Mouse (Mus musculus) adrenal gland (tissue): Measurements from ENCODE around the gene Hormad2.

Source experiments
- intact Hi-C: fragments of 180-260 bp; cut with DNase I; formaldehyde crosslinking; loops from one replicate; pipeline ENCODE4 v1.15.1; 2025

Hormad2 gene

DNA sequence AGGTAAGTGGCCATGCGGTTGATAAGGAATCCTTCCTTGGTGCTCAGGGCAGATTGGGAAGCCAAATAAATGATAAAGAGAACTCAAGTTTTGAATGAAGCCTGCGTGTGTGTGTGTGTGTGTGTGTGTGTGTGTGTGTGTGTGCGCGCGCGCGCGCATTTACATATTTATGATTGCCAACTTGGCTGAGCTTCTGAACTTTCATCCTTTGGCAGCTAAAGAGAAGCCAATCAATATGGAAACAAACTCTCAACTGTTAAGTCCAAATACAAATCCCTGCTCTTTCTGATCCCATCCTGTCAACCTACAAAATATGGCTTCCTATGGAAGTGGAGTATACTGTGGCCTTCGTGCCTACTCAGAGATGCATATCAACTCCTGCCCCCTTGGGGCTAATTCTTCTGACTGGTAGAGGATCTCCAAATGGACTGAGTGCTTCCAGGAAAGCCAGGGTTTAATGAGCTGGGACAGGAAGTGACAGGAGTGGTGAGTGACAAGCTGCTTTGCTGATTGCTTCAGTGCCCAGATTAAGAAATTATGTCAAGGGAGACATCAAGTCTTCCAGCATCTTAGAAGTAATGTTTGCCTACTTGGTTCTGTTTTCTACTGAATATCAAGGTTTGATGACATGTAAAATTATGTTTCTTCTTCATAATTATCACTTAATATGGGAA is 5.4 kb upstream of the Hormad2 start:
- intact Hi-C loops: no loop called here

DNA sequence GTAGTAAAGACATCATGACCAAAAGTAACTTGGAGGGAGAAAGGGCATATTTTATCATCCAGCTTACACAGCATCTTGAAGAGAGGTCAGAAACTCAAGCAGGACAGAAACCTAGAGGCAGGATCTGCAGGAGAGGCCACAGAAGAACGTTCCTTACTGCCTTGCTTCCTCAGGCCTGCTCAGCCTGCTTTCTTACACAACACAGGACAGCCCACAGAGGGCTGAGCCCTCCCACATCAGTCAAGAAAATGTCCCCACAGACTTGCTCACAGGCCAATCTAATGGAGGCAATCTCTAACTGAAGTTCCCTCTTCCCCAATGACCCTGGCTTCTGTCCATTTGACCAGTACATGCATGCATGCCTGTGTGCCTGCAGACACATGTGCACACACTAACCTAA is 1.4 kb upstream of the Hormad2 start:
- intact Hi-C loops: no loop called here

DNA sequence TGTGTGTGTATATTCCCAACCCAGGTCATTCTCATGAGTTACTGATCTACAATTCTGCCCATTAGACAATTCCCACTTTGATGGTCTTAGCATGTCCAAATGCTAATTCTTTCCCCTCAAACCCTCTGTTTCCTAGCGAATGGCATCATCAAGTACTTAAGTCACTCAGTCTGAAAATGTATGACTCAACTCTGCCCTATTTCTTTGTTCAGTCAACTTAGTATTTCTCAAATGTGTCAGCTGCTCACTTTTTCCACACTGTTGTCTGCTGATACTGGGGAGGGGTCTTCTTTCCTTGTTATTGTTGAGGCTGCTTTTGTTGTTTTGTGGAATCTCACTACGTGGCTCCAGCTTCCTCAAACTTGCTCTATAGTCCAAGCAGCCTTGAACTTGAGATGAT is 2.7 kb downstream of the Hormad2 start:
- intact Hi-C loops: loop anchor here (10.0 kb wide), 3 partner anchors 337 to 427 kb away; no protein-coding TSS in a partner anchor

DNA sequence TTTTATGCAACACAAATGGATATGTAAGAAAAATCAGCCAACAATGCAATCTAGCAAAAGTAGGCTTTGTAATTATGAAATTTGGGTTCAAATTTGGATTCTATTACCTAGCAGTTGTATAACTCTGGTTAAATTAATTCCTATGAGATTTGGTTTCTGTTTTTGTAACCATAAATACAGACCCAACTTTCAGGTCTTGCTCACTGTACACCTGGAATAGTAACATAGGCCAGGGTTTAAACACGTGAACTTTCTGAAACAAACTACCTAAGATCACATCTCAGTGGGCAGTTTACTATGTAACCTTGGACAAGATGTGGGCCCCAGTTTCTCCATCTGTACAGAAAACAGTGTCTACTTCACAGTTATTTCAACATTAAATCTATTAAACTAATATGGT is 3.6 kb downstream of the Hormad2 start:
- intact Hi-C loops: loop anchor here (10.0 kb wide), 3 partner anchors 337 to 427 kb away; no protein-coding TSS in a partner anchor

DNA sequence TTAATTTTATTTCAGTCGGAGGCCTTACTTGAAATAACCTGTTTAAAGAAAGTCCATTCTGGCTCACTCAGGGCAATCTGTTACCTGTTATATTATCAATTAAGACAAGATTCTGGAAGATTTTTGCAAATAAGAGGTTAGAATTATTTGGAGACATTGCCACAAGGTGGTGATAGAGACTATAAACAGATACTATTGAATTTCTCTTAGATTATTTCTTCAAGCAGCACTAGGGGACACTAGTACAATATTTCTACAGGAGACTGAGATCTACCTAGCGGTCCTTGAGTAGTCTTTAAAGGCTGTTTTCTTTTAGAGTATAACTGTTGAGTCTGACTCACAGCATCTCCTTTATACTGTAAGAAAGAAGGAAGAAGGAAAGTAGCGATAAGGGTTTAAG is 4.3 kb downstream of the Hormad2 start:
- intact Hi-C loops: loop anchor here (10.0 kb wide), 3 partner anchors 338 to 428 kb away; no protein-coding TSS in a partner anchor

DNA sequence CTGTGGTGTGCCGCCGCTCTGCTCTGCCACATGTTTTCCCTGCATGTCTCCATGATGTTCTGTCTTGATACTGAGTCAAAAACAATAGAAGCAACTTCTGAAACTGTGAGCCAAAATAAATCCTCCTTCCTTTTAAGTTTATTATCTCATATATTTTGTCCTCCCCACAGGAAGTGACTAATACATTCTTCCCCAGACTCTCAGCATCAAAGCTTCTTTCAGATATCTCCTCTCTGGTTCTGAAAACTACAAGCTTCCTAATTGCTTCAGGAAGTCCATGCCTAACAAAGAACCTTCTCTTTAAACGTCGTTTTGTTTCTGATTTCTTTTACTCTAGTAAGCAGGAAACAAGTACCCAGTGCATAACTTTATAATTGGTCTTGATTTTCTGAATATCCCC is 6.4 kb downstream of the Hormad2 start:
- intact Hi-C loops: loop anchor here (10.0 kb wide), 3 partner anchors 340 to 430 kb away; no protein-coding TSS in a partner anchor

DNA sequence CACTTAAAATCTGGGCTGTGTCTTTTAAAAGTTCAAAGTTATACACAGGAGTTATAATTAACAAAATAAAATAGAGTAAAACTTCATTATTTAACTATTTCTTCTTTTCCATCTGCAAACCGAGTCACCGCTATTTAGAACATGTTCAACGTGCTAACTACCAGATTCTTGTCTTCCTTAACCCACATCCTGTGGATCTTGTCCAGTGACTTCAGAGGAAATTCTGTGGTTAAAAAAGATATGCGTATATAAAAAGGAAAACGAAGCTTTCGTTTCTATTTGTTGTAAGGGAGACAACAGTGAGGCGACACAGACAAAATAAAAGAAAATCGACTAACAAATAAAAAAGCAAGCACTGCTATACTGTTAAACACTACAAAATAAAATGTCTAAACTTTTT is 17.1 kb downstream of the Hormad2 start:
- intact Hi-C loops: loop anchor here (10.0 kb wide), 1 partner anchor 199 kb away; no protein-coding TSS in a partner anchor

DNA sequence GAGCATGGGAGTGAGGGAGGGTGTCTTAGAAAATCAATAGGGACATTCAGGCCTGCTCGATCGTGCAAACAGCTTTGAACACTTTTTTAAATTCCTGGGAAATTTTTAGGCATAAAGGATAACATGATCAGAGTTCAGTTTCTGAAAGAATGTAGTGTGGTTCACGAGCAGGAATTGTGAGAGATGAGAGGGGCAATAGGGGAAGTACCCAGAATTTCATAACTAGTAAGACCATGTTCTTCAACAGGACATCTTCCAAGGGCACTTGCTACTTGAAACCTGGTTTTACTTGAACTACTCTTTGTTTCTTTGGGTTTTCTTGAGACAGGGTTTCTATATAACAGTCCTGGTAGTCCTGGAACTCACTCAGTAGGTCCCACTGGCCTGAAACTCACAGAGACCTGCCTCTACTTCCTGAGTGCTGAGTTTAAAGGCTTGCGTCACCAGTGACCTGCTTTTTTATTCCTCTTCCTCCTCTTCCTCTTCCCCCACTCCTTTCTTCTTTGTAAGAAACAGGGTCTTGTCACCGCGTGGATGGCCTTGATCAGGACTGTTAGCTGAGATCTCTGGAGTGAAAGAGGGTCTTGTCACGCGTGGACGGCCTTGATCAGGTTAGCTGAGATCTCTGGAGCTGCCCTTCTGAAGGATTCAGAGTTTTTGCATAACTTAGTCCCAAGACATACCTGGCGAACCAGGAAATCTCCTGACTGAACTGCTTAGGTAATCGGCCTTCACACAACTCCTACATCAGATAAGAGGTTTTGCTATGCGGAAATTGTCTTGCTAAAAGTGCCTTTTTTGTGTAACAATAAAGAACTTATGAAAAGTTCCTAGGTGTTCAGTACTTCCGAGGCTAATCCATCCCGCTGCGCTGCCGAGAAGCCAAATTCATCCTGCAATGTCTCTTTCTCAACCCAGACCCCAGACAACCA is 18.1 kb downstream of the Hormad2 start:
- intact Hi-C loops: loop anchor here (1.0 to 10.0 kb wide), 2 partner anchors 164 to 198 kb away; no protein-coding TSS in a partner anchor

DNA sequence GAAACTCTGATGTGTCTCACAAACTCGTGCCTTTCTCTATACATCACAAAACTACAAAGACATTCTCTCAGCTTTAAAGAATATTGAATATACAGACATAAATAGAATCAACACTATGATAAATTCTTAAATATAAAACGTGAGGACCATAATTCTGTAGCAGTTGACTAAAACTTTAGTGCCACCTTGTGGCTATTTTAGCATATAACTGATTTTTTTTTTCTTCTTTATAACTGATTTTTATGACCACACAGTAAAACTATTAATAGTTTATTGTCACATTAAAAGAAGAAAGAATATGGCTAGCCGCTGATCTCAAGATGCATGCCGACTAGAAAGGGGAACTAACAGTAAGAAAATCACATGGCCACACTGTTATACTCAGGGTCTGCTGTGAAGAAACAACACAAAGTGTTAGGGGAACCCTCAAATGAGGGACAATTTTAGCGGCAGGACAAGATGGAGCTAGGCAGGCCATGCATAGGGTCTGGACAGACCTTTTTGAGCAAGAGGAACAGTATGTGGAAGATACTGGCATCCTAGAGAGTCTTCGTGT is 18.9 kb downstream of the Hormad2 start:
- intact Hi-C loops: loop anchor here (1.0 to 10.0 kb wide), 2 partner anchors 164 to 197 kb away; no protein-coding TSS in a partner anchor

DNA sequence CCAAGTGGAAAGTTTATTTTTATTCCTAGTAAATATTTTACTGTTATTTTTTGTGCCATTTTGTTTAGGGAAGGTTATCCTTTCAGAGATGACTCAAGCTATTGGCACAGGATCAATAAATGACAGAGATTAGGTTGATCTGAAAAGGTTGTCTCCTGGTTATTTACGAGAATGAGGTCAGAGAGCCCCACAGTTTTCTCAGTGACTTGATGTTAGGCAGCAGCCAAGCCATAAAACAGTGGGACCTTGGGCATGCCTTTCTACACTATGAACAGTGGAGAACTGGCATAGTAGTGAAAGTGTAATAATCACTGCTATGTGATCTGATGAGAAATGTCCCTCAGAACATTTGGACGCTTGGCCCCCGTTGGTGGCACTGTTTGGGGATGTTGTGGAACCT is 22.9 kb downstream of the Hormad2 start:
- intact Hi-C loops: no loop called here

DNA sequence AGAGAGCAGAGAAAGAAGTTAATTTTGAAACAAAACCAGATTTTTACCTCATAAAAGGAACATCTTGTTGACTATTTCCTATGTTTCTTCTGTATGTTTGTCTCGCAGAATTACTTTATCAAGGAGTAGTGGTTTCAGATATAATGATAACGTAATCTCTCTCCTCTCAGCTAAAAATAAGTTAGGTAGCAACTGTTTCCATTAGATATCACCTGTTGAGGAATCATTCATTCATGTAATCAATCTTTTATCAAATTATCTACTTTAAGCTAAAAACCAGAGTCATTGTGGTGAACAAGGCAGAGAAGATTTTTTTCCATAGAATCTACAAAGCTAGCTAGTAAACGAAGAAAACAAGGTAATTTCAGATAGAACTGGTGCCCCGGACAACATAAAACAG is 28.6 kb downstream of the Hormad2 start:
- intact Hi-C loops: no loop called here

DNA sequence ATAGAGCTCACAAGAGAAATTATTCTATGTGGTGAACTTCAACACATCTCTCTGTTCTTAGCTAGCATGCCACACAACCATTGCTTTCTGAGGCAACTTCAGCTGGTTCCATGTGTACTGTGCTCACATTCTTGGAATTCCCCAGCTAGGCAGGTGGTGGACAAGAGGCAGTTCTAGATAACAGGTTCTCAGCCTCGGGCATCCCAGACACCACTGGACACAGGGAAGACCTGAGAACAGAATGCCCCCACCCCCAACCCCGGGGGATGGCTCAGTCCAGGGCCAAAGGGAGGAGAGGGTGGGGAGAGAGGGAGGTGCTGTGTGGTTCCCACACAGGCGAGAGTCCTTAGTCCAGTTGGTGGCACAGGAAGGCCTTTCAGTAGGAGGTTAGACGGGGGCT is 36.6 kb downstream of the Hormad2 start:
- intact Hi-C loops: no loop called here

DNA sequence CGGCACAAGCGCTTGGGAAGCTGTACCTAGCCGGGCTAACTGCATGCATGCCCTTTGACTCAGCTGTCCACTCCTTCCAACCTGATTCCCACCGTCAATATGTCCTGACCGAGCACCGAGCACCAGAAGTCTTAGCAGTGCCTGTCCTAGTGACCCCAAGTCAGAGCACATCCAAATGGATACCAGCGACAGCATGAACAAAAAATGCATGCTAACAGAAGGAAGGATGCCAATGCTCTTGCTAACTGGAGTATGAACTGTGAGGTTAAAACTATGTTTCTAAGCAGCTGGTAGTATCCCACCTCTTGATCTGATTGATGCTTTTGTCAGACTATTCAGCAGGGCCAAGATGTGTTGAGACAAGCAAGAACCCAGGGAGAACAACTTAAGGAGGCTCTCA is 37.5 kb downstream of the Hormad2 start:
- intact Hi-C loops: no loop called here

DNA sequence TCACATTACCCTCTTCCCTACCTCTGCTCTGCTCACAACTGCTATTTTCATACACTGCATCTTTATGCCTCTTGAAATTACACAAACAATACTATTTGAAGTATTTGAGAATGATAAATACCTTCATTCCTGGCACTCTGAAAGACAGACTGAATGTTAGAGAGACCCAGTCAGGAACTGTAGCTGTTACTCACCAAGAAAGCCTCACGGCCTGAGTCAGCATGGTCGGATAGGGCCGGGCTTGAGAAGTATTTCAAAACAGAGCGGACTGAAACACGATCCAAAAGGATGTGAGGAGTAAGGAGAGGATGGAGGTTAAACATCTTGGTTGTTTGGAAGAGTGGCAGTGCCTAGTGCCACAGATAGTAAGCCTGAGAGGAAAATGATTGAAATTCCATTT is 39.7 kb downstream of the Hormad2 start:
- intact Hi-C loops: no loop called here

DNA sequence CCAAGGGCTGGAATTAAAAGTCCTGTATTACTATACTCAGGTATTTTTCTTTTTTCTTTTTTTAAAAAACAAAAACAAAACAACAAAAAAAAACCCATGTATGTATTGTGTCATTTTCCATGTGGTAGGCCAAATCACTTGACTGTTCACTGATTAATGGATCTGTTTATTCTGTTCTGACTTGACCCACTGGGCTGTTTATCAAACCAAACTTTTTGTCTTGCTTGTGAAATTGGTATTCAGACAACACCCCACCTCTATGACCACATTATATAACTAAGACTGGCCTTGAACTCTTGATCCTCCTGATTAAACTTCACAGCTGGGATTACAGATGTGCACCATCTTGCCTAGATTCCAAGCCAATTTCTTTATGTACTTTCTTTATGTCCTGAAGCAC is 46.7 kb downstream of the Hormad2 start:
- intact Hi-C loops: no loop called here

DNA sequence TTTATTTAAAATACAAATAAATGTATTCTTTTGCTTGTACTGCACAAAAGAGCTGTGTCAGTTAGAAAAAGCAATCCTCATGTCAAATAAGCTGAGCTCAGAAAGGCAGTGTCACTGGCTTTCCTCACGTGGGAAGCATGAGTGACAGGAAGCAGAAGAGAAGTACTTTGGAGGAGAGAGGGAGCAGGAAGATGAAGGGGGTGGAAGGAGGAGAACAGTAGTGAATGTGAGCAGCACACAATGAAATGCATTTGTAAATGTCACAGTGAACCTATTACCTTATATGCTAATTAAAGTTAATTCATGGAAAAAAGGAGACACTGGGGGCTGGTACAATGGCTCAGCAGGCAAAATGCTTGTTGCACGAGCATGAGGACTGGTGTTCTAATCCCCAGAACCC is 52.9 kb downstream of the Hormad2 start:
- intact Hi-C loops: no loop called here

DNA sequence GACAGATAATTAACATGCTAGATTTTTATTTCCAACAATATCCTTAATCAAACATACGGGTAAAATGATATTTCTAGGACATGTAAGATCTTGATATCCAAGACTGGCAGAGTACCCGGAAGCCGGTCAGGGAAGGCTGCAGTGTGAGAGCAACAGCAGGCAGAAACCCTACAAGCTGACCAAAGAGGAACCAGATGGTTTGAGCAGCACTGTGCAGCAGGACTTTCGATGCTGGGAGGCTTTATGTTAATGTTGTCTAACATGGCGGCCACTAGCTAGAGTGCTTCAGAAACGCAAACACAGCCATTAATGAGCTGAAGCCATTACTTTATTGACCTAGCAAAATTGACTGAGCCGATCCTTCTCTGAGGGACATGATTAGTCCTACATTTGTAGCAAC is 58.6 kb downstream of the Hormad2 start:
- intact Hi-C loops: no loop called here

DNA sequence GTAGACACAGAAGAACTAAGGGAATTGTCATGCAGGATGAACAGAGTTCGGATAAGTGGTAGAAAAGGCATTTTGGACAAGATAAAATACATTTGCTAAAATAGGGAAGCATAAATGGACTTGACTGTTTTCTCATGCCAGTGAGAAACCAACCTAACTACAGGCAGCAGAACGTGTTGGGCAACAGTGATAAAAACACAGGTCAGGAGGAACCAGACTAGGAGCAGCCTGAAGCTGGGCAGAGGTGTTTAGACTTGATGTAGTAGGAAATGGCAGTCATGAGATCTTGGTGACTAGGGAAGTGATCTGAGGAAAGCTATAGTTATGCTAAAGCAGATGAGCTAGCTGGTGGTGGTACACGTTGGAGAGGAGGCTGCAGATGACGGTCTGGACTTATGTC is 61.0 kb downstream of the Hormad2 start:
- intact Hi-C loops: no loop called here

DNA sequence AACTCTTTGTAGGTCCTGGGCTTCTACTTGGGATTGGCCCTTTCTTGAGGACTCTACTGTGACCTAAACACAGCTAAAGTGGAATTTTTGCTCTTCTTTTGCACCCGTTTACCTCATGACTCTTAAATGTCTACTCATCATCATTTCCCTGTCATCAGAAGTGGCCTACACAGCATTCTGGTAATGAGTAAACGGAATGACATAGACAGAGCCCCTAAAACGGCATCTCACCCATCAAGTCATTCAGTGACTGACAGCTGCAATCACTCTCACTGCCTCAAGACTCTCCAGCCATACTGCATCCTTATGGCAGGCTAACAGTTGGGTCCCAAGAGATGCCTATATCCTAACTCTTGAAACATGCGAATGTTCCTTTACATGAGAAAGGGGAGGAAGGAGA is 74.5 kb downstream of the Hormad2 start:
- intact Hi-C loops: no loop called here

DNA sequence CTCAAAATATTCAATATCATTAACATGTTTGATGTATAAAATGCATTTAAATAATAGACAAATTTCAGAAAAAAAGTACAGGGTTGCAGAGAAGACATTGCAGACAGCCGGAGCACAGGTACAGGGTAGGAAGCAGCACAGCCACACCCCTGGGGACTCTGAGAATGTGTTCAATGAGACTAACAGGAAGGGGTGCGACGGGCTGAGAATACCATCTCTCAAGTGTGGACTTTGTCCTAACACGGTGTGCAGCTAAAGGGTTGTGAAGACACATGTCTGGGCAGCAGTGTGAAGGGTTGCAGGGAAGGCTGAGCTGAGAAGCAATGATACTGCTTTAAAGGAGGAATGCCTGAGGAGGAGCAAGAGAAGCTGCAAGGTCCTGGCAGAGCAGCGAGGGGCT is 85.5 kb downstream of the Hormad2 start:
- intact Hi-C loops: no loop called here

DNA sequence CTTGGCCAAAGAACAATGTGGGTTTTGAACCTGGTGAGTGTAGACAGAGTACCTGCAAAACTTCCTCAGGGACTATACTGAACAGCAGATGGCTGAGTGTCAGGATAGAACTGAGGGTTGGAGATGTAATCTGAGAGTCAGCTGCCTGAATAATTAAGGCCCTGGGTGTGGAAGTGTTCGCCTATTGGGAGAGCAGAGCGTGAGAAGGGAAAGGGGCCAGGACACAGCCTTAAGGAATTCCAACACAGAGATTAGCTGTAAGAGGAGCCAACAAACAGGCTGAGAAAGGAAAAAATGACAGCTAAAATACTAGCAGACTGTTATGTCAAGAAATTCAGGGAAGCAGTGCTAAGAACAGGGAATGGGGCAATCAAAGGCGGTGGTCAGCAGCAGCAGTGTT is 88.3 kb downstream of the Hormad2 start:
- intact Hi-C loops: no loop called here

DNA sequence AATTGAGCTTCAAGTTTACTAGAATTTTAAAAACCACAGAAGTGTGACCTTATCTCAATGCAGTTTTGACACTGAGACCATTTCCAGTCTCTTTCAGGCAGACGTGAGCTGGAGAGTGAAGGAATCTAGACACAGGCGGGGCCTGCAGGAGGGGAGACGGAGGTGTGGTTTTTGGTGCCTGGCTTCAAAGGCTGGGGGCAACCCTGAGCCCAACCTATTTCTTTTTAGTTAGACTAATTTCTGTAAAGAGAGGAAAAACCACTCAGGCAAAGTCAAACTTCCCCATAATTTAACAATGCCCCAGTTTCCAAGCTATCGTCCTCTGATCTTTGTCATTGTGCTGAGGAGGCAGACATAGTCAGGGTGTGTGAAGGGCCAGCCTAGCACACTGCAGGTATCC is 97.0 kb downstream of the Hormad2 start:
- intact Hi-C loops: no loop called here
